Mouse (Mus musculus) cerebellum, postnatal 25 days (tissue): ENCODE results near the gene Gm10322.

Experiments used
- DNase-seq, 2 experiments: peaks; one replicate each; pipeline ENCODE4 v3.0.0; 2021; ENCODE audit warnings: mixed read lengths in 2 of 2

Gm10322 gene

GRCm38 (mm10) chr10:59602891-59603290 lies 13.0 kb upstream of the Gm10322 start:
- peak; percentile 61 to 73 for DNase-seq

- no peak for DNase-seq
Observed at GRCm38 (mm10) chr10:59603843-59604242, 12.0 kb upstream of the Gm10322 start.

- no peak for DNase-seq
Observed at GRCm38 (mm10) chr10:59604879-59605464, 10.9 kb upstream of the Gm10322 start.

GRCm38 (mm10) chr10:59613276-59613675 lies 2.6 kb upstream of the Gm10322 start:
- DNase-seq, result no peak

GRCm38 (mm10) chr10:59614141-59614540 lies 1.7 kb upstream of the Gm10322 start:
- DNase-seq, result peak; percentile 63 to 76

GRCm38 (mm10) chr10:59615411-59615810 lies 452 bp upstream of the Gm10322 start:
- DNase-seq, result peak; percentile 45 to 65

GRCm38 (mm10) chr10:59616522-59616921 lies 659 bp downstream of the Gm10322 start, which contains the start of gene Mcu:
Gene Mcu (minus strand): TSS chr10:59616692.
- peak; percentile 98 for DNase-seq

- DNase-seq, result no peak
Observed at GRCm38 (mm10) chr10:59617776-59618175, 1.9 kb downstream of the Gm10322 start.

- DNase-seq, result no peak
Observed at GRCm38 (mm10) chr10:59621355-59621754, 5.5 kb downstream of the Gm10322 start.

GRCm38 (mm10) chr10:59623496-59623895 lies 7.6 kb downstream of the Gm10322 start:
- DNase-seq, result peak; percentile 74 to 75

GRCm38 (mm10) chr10:59628641-59629505 lies 13.0 kb downstream of the Gm10322 start:
- DNase-seq, result no peak

- DNase-seq, result no peak
Observed at GRCm38 (mm10) chr10:59629506-59629782, 13.6 kb downstream of the Gm10322 start.

- DNase-seq, result no peak
Observed at GRCm38 (mm10) chr10:59636048-59636447, 20.2 kb downstream of the Gm10322 start.

- no peak for DNase-seq
Observed at GRCm38 (mm10) chr10:59636751-59637533, 21.1 kb downstream of the Gm10322 start.

GRCm38 (mm10) chr10:59637596-59638124 lies 21.8 kb downstream of the Gm10322 start:
- DNase-seq, result no peak

GRCm38 (mm10) chr10:59638576-59638975 lies 22.7 kb downstream of the Gm10322 start:
- DNase-seq, result no peak

- DNase-seq, result peak in 1 of 2 experiments; percentile 30
Observed at GRCm38 (mm10) chr10:59642659-59643377, 27.0 kb downstream of the Gm10322 start.

- DNase-seq, result no peak
Observed at GRCm38 (mm10) chr10:59643645-59644044, 27.8 kb downstream of the Gm10322 start.

GRCm38 (mm10) chr10:59644710-59645109 lies 28.8 kb downstream of the Gm10322 start:
- DNase-seq, result no peak

GRCm38 (mm10) chr10:59645153-59645552 lies 29.3 kb downstream of the Gm10322 start:
- DNase-seq, result no peak

GRCm38 (mm10) chr10:59646821-59647378 lies 31.0 kb downstream of the Gm10322 start:
- no peak for DNase-seq

- no peak for DNase-seq
Observed at GRCm38 (mm10) chr10:59656799-59657198, 40.9 kb downstream of the Gm10322 start.
